Mouse (Mus musculus): ENCODE measurements around the gene Vps52. TPM values are rescaled to one million over a fixed set of nuclear protein-coding genes. Genes with fewer than 3 reads are reported as not detected.

Vps52 gene
- polyA plus RNA-seq, 1 experiment from 2014 or later, result 49.1 TPM

DNA sequence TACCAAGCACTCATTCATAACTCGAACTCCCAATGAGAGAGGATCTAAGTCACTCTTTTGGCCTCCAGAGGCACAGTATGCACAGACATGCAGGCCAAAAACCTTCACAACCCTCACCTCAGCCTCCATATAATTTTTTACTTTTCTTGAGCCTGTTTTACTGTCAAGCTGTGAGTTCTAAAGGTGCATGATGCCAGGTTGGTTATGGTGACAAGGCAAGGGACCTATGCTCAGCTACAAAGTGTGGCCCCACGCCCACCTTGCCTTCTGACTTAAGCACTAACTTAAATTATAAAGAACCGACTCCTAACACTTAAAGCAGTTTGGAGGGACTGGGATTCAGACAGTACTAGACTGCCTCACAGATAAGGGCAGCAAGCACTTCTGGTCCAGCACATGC lies 2.3 kb upstream of the Vps52 start:
- peak overlapping the region; percentile 90 for H3K27ac ChIP-seq (ENCODE audit: low read depth, low read length)
- peak overlapping the region; percentile 85 for H3K4me3 ChIP-seq (ENCODE audit: low read depth, low read length)
- H3K36me3 ChIP-seq (ENCODE audit: control insufficient read depth, insufficient read depth, low read length), result peaks cover 34% of the 10 kb centered on the region
- 61% methylated on average over 3 of the region's 3 CpGs for WGBS
- peaks cover 50% of the 10 kb centered on the region for H3K4me1 ChIP-seq (replicated peaks; ENCODE audit: control insufficient read depth, insufficient read depth, low read length)
- H3K9ac ChIP-seq (ENCODE audit: low read depth, low read length), result peak overlapping the region; percentile 97
- H3K27me3 ChIP-seq (replicated peaks; ENCODE audit: control insufficient read depth, insufficient read depth, low read length), result no peaks in the 10 kb centered on the region
- H3K9me3 ChIP-seq (ENCODE audit: control insufficient read depth, low read length), result no peaks in the 10 kb centered on the region
- DNase-seq (ENCODE audit: low spot score), result no peak
- no peak for ATAC-seq (replicated peaks; ENCODE audit: low FRiP score)
- H3K4me2 ChIP-seq, result peak overlapping the region; percentile 100

- DNase-seq (ENCODE audit: low spot score), result no peak
- Histone ChIP-seq H3K9ac (ENCODE audit: low read depth, low read length) (peak overlapping the region; percentile 97), H3K27me3 (replicated peaks; ENCODE audit: control insufficient read depth, insufficient read depth, low read length) (no peaks in the 10 kb centered on the region), H3K4me2 (peak overlapping the region; percentile 100), H3K36me3 (ENCODE audit: control insufficient read depth, insufficient read depth, low read length) (peaks cover 37% of the 10 kb centered on the region), H3K4me3 (ENCODE audit: low read depth, low read length) (peak overlapping the region; percentile 85), H3K27ac (ENCODE audit: low read depth, low read length) (peak overlapping the region; percentile 90), H3K4me1 (replicated peaks; ENCODE audit: control insufficient read depth, insufficient read depth, low read length) (peaks cover 50% of the 10 kb centered on the region), H3K9me3 (ENCODE audit: control insufficient read depth, low read length) (no peaks in the 10 kb centered on the region)
- no peak for ATAC-seq (replicated peaks; ENCODE audit: low FRiP score)
- 28% methylated on average over 5 of the region's 5 CpGs for WGBS
Measured at GRCm38 (mm10) chr17:33953961-33954565, 1.5 kb upstream of the Vps52 start.

DNA sequence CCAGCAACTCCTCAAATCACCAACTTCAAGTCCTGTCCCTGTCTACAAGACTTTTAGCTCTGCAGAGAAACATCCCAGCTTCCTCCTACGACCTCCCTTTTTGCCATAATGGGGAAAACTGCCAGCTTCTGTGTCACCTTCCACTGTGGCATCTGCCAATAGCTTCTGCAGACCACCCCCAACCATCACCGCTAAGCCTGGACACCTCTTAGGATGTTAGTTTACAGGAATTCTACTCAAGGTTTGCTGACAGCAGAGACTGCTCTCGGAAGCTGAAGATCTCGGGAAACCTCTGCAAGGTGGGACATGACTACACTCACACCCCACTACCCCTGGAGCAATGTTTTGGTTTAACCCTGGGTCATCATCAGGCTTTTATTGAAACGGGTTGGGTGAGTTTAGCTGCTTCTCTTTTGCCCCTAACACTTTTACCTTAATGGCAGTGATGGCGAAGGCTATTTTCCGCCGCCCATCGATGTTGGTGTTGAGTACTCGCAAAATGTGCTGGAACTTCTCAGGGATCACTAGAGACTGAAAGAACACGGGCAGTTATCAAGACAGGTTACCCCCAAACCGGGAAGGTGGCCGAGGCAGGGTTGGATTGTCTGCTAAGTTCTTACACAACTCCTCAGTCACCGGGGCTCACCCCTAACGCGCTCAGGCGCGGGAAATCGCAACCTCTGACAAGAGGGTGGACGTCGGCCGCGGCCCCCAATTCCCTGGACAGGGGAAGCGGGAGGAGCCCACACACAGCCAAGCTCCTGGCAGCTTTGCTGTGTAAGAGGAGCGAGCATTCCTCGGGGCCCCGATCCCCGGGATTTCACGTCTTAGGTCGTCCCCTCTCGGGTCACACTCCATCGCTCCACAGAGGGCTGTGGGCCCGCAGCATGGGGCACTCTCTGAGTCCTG lies 712 bp upstream of the Vps52 start:
- Histone ChIP-seq H3K4me1 (replicated peaks; ENCODE audit: control insufficient read depth, insufficient read depth, low read length) (peaks cover 48% of the 10 kb centered on the region), H3K4me3 (ENCODE audit: low read depth, low read length) (peak overlapping the region; percentile 85), H3K4me2 (peak overlapping the region; percentile 100), H3K36me3 (ENCODE audit: control insufficient read depth, insufficient read depth, low read length) (peaks cover 38% of the 10 kb centered on the region), H3K27ac (ENCODE audit: low read depth, low read length) (peak overlapping the region; percentile 90), H3K27me3 (replicated peaks; ENCODE audit: control insufficient read depth, insufficient read depth, low read length) (no peaks in the 10 kb centered on the region), H3K9ac (ENCODE audit: low read depth, low read length) (peak overlapping the region; percentile 97), H3K9me3 (ENCODE audit: control insufficient read depth, low read length) (no peaks in the 10 kb centered on the region)
- under 1% methylated on average over 33 of the region's 33 CpGs for WGBS
- ATAC-seq (replicated peaks; ENCODE audit: low FRiP score) (0 out of 2 replicates have a peak, but pooled peaks have one; percentile 0), DNase-seq (ENCODE audit: low spot score) (no peak)

- Histone ChIP-seq H3K9me3 (ENCODE audit: control insufficient read depth, low read length) (no peaks in the 10 kb centered on the region), H3K4me3 (ENCODE audit: low read depth, low read length) (peak overlapping the region; percentile 85), H3K4me1 (replicated peaks; ENCODE audit: control insufficient read depth, insufficient read depth, low read length) (peaks cover 34% of the 10 kb centered on the region), H3K36me3 (ENCODE audit: control insufficient read depth, insufficient read depth, low read length) (peaks cover 49% of the 10 kb centered on the region), H3K9ac (ENCODE audit: low read depth, low read length) (peak overlapping the region; percentile 97), H3K4me2 (peak overlapping the region; percentile 100), H3K27me3 (replicated peaks; ENCODE audit: control insufficient read depth, insufficient read depth, low read length) (no peaks in the 10 kb centered on the region), H3K27ac (ENCODE audit: low read depth, low read length) (peak overlapping the region; percentile 90)
- no peak for ATAC-seq (replicated peaks; ENCODE audit: low FRiP score)
- WGBS, result 5% methylated on average over 10 of the region's 10 CpGs
- DNase-seq (ENCODE audit: low spot score), result no peak
Measured at GRCm38 (mm10) chr17:33956336-33956735, 724 bp downstream of the Vps52 start.

DNA sequence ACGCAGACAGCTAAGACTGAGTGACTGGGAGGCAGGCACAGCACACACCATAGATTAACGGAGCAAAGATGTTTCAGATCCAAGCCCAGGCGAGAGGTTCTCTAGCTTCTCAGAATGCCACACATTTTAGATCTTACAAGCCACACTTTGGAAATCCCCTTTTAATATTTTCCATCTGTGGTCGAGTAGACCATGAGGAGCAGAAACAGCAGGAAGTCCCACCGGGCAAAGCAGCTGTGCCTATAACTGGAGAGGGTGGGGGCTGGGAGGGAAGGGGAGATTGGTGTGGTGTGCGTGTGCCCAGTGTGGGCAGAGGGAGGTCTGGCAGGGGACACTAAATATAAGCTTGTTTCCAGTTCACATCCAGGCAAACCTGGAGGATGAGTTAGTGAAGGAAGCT lies 1.9 kb downstream of the Vps52 start:
- Histone ChIP-seq H3K9ac (ENCODE audit: low read depth, low read length) (no peak overlapping the region), H3K4me2 (no peak overlapping the region), H3K4me3 (ENCODE audit: low read depth, low read length) (no peak overlapping the region), H3K4me1 (replicated peaks; ENCODE audit: control insufficient read depth, insufficient read depth, low read length) (peaks cover 23% of the 10 kb centered on the region), H3K9me3 (ENCODE audit: control insufficient read depth, low read length) (no peaks in the 10 kb centered on the region), H3K27ac (ENCODE audit: low read depth, low read length) (no peak overlapping the region), H3K27me3 (replicated peaks; ENCODE audit: control insufficient read depth, insufficient read depth, low read length) (no peaks in the 10 kb centered on the region), H3K36me3 (ENCODE audit: control insufficient read depth, insufficient read depth, low read length) (peaks cover 48% of the 10 kb centered on the region)
- WGBS, result 83% methylated on average over 6 of the region's 6 CpGs
- no peak for DNase-seq (ENCODE audit: low spot score)
- no peak for ATAC-seq (replicated peaks; ENCODE audit: low FRiP score)

DNA sequence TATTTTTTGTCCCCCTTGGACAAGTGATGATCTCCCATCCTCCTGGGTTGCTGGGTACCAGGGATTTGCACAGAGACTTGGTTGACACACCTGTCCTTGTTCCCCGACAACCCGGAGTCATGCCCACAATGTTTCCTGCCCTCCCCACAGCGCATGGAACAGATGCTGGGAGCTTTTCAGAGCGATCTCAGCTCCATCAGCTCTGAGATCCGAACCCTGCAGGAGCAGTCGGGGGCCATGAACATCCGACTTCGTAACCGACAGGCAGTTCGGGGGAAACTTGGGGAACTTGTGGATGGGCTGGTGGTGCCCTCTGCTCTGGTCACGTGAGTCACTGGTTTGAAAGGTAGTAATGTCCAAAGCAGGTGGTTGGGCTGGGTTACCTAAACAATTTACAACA lies 2.8 kb downstream of the Vps52 start:
- H3K4me1 ChIP-seq (replicated peaks; ENCODE audit: control insufficient read depth, insufficient read depth, low read length), result peaks cover 14% of the 10 kb centered on the region
- H3K27ac ChIP-seq (ENCODE audit: low read depth, low read length), result no peak overlapping the region
- no peak overlapping the region for H3K4me3 ChIP-seq (ENCODE audit: low read depth, low read length)
- DNase-seq (ENCODE audit: low spot score) (no peak), ATAC-seq (replicated peaks; ENCODE audit: low FRiP score) (no peak)
- H3K27me3 ChIP-seq (replicated peaks; ENCODE audit: control insufficient read depth, insufficient read depth, low read length), result no peaks in the 10 kb centered on the region
- no peak overlapping the region for H3K4me2 ChIP-seq
- H3K9me3 ChIP-seq (ENCODE audit: control insufficient read depth, low read length), result no peaks in the 10 kb centered on the region
- H3K36me3 ChIP-seq (ENCODE audit: control insufficient read depth, insufficient read depth, low read length), result peaks cover 42% of the 10 kb centered on the region
- WGBS, result 89% methylated on average over 11 of the region's 11 CpGs
- H3K9ac ChIP-seq (ENCODE audit: low read depth, low read length), result no peak overlapping the region

- Histone ChIP-seq H3K4me2 (no peak overlapping the region), H3K9ac (ENCODE audit: low read depth, low read length) (no peak overlapping the region), H3K27ac (ENCODE audit: low read depth, low read length) (no peak overlapping the region), H3K27me3 (replicated peaks; ENCODE audit: control insufficient read depth, insufficient read depth, low read length) (no peaks in the 10 kb centered on the region), H3K36me3 (ENCODE audit: control insufficient read depth, insufficient read depth, low read length) (peaks cover 43% of the 10 kb centered on the region), H3K4me3 (ENCODE audit: low read depth, low read length) (no peak overlapping the region), H3K9me3 (ENCODE audit: control insufficient read depth, low read length) (no peaks in the 10 kb centered on the region), H3K4me1 (replicated peaks; ENCODE audit: control insufficient read depth, insufficient read depth, low read length) (peaks cover 7% of the 10 kb centered on the region)
- DNase-seq (ENCODE audit: low spot score) (no peak), ATAC-seq (replicated peaks; ENCODE audit: low FRiP score) (no peak)
- 90% methylated on average over 13 of the region's 13 CpGs for WGBS
Measured at GRCm38 (mm10) chr17:33959135-33959534, 3.5 kb downstream of the Vps52 start.

- H3K27me3 ChIP-seq (replicated peaks; ENCODE audit: control insufficient read depth, insufficient read depth, low read length), result no peaks in the 10 kb centered on the region
- H3K4me3 ChIP-seq (ENCODE audit: low read depth, low read length), result no peak overlapping the region
- no peak overlapping the region for H3K27ac ChIP-seq (ENCODE audit: low read depth, low read length)
- no peaks in the 10 kb centered on the region for H3K9me3 ChIP-seq (ENCODE audit: control insufficient read depth, low read length)
- ATAC-seq (replicated peaks; ENCODE audit: low FRiP score) (no peak), DNase-seq (ENCODE audit: low spot score) (no peak)
- peaks cover 37% of the 10 kb centered on the region for H3K36me3 ChIP-seq (ENCODE audit: control insufficient read depth, insufficient read depth, low read length)
- WGBS, result 91% methylated on average over 15 of the region's 15 CpGs
- 0 out of 2 replicates have a peak, but pooled peaks cover 2% of the 10 kb centered on the region for H3K4me1 ChIP-seq (replicated peaks; ENCODE audit: control insufficient read depth, insufficient read depth, low read length)
- H3K4me2 ChIP-seq, result no peak overlapping the region
- no peak overlapping the region for H3K9ac ChIP-seq (ENCODE audit: low read depth, low read length)
Measured at GRCm38 (mm10) chr17:33959948-33960347, 4.3 kb downstream of the Vps52 start.
